Mouse (Mus musculus) CH12.LX (cell line): ENCODE results near the gene Col5a1. TPM values are rescaled to one million over a fixed set of nuclear protein-coding genes. Genes with fewer than 3 reads are reported as not detected.
A peak's percentile ranks its signal among the peaks of the same experiment; 100 is the strongest.

ENCODE experiments used
- DNase-seq: peaks from one replicate; pipeline ENCODE4 v3.0.0-alpha.2; 2013; ENCODE audit errors: extremely low read depth
- H3K27ac ChIP-seq: 2 replicates; pipeline ENCODE4 v1.5.1; 2012; ENCODE audit warnings: low read depth, mild to moderate bottlenecking, control low read depth, moderate library complexity; ENCODE audit not compliant: insufficient read depth
- H3K27me3 ChIP-seq: replicated peaks from 2 replicates; pipeline ENCODE3; 2012; ENCODE audit warnings: inconsistent platforms
- H3K36me3 ChIP-seq, 2 experiments: replicated peaks in 1 of 2; 2 replicates each; pipeline versions ENCODE3 to v1.6.1; 2012; ENCODE audit warnings: inconsistent platforms in 1 of 2, low read length in 1 of 2, mild to moderate bottlenecking in 1 of 2, mixed read lengths in 1 of 2, moderate library complexity in 1 of 2; ENCODE audit not compliant: control insufficient read depth in 1 of 2, insufficient read depth in 1 of 2
- H3K4me1 ChIP-seq, 2 experiments: 2 replicates each; pipeline ENCODE4 v1.6.1; 2012; ENCODE audit warnings: inconsistent platforms in 1 of 2, moderate library complexity in 1 of 2; ENCODE audit not compliant: insufficient read depth in 2 of 2, control insufficient read depth in 1 of 2
- H3K4me2 ChIP-seq: 2 replicates; pipeline ENCODE4 v1.6.1; 2012; ENCODE audit warnings: low read depth, mild to moderate bottlenecking, control low read depth; ENCODE audit not compliant: poor library complexity, insufficient read depth, severe bottlenecking
- H3K4me3 ChIP-seq, 3 experiments: fragments of 150-350 bp in 1 of 3; sonication (generic) in 1 of 3; replicated peaks in 1 of 3; 2 replicates each; pipeline versions ENCODE3 to v1.5.1; 2011 to 2012; ENCODE audit warnings: low read depth in 2 of 3, low read length in 2 of 3, mild to moderate bottlenecking in 2 of 3, moderate library complexity in 2 of 3, control low read depth in 1 of 3, improper control_type of control experiment in 1 of 3, inconsistent platforms in 1 of 3, mixed read lengths in 1 of 3; ENCODE audit not compliant: poor library complexity in 1 of 3
- H3K79me2 ChIP-seq: replicated peaks from 2 replicates; pipeline ENCODE4 v1.6.1; 2012; ENCODE audit warnings: mild to moderate bottlenecking, moderate library complexity; ENCODE audit not compliant: control insufficient read depth, poor library complexity, insufficient read depth, severe bottlenecking; ENCODE audit errors: extremely low read depth
- H3K9ac ChIP-seq: 2 replicates; pipeline ENCODE4 v1.6.1; 2012; ENCODE audit warnings: low read depth, mild to moderate bottlenecking, control low read depth, moderate library complexity; ENCODE audit not compliant: insufficient read depth
- H3K9me3 ChIP-seq: replicated peaks from 2 replicates; pipeline ENCODE3; 2012; ENCODE audit warnings: low read length, inconsistent platforms, mixed read lengths
- CHD1 ChIP-seq: IDR thresholded peaks from 2 replicates; pipeline ENCODE4 v1.6.1; 2012; ENCODE audit warnings: low read depth, low read length, improper control_type of control experiment, inconsistent platforms
- CHD2 ChIP-seq: IDR thresholded peaks from 2 replicates; pipeline ENCODE4 v1.6.1; 2011; ENCODE audit warnings: low read length, improper control_type of control experiment
- CTCF ChIP-seq, 2 experiments: IDR thresholded peaks in 1 of 2; conservative IDR thresholded peaks in 1 of 2; 2 replicates each; pipeline ENCODE4 v1.5.1; 2011 to 2012; ENCODE audit warnings: low read depth in 2 of 2, low read length in 2 of 2, improper control_type of control experiment in 1 of 2, inconsistent platforms in 1 of 2, mild to moderate bottlenecking in 1 of 2, moderate library complexity in 1 of 2
- EP300 ChIP-seq: IDR thresholded peaks from 2 replicates; pipeline ENCODE4 v1.6.1; 2011; ENCODE audit warnings: low read length, improper control_type of control experiment
- HCFC1 ChIP-seq: IDR thresholded peaks from 2 replicates; pipeline ENCODE4 v1.6.1; 2012; ENCODE audit warnings: low read depth, mild to moderate bottlenecking, inconsistent platforms, low read length, improper control_type of control experiment
- KAT2A ChIP-seq: IDR thresholded peaks from 2 replicates; pipeline ENCODE4 v1.6.1; 2012; ENCODE audit warnings: low read length, improper control_type of control experiment, inconsistent platforms; ENCODE audit not compliant: insufficient replicate concordance
- MAFK ChIP-seq: IDR thresholded peaks from 2 replicates; pipeline ENCODE4 v1.6.1; 2011; ENCODE audit warnings: low read length, improper control_type of control experiment; ENCODE audit not compliant: insufficient replicate concordance
- MAX ChIP-seq: IDR thresholded peaks from 2 replicates; pipeline ENCODE4 v1.6.1; 2011; ENCODE audit warnings: low read length, improper control_type of control experiment
- MEF2A ChIP-seq: IDR thresholded peaks from 2 replicates; pipeline ENCODE4 v1.6.1; 2014; ENCODE audit warnings: low read depth, mild to moderate bottlenecking, inconsistent platforms, low read length, improper control_type of control experiment, borderline replicate concordance
- MYC ChIP-seq: IDR thresholded peaks from 2 replicates; pipeline ENCODE4 v1.6.1; 2011; ENCODE audit warnings: low read depth, mild to moderate bottlenecking, improper control_type of control experiment, low read length
- PAX5 ChIP-seq: IDR thresholded peaks from 2 replicates; pipeline ENCODE4 v1.6.1; 2012; ENCODE audit warnings: low read length, inconsistent platforms, mixed read lengths
- POLR2A ChIP-seq: IDR thresholded peaks from 2 replicates; pipeline ENCODE4 v1.6.1; 2011; ENCODE audit warnings: low read depth, mild to moderate bottlenecking, improper control_type of control experiment, low read length
- POLR2AphosphoS2 ChIP-seq: IDR thresholded peaks from 2 replicates; pipeline ENCODE4 v1.6.1; 2011; ENCODE audit warnings: low read depth, low read length, improper control_type of control experiment
- RAD21 ChIP-seq: IDR thresholded peaks from 2 replicates; pipeline ENCODE4 v1.6.1; 2011; ENCODE audit warnings: low read depth, mild to moderate bottlenecking, low read length, improper control_type of control experiment, moderate library complexity
- RCOR1 ChIP-seq: conservative IDR thresholded peaks from 2 replicates; pipeline ENCODE4 v1.6.1; 2012; ENCODE audit warnings: low read depth, mild to moderate bottlenecking, inconsistent platforms, low read length, improper control_type of control experiment
- SIN3A ChIP-seq: IDR thresholded peaks from 2 replicates; pipeline ENCODE4 v1.6.1; 2012; ENCODE audit warnings: low read length, improper control_type of control experiment, inconsistent platforms
- SMC3 ChIP-seq: IDR thresholded peaks from 2 replicates; pipeline ENCODE4 v1.6.1; 2011; ENCODE audit warnings: low read depth, low read length, improper control_type of control experiment
- TBP ChIP-seq: conservative IDR thresholded peaks from 2 replicates; pipeline ENCODE4 v1.6.1; 2011; ENCODE audit warnings: low read depth, low read length, improper control_type of control experiment
- ZMIZ1 ChIP-seq: IDR thresholded peaks from 2 replicates; pipeline ENCODE4 v1.6.1; 2012; ENCODE audit warnings: low read depth, mild to moderate bottlenecking, inconsistent platforms, low read length, improper control_type of control experiment
- ZNF384 ChIP-seq: IDR thresholded peaks from 2 replicates; pipeline ENCODE4 v1.6.1; 2012; ENCODE audit warnings: low read depth, low read length, improper control_type of control experiment, inconsistent platforms
- dilution Hi-C: fragments of 300-500 bp; cut with MboI; formaldehyde crosslinking; loops from 2 replicates; pipeline ENCODE4 v1.14.3; 2020; ENCODE audit warnings: low sequenced_read_pairs; ENCODE audit not compliant: extremely low pct_unique_long_range_greater_than_20kb, extremely low pct_ligation_motif_present
- in situ Hi-C: fragments of 300-500 bp; cut with MboI; formaldehyde crosslinking; loops from 3 replicates; pipeline ENCODE4 v1.14.3; 2019; ENCODE audit warnings: low sequenced_read_pairs, low pct_ligation_motif_present, low pct_unique_long_range_greater_than_20kb, mixed read lengths
- polyA plus RNA-seq: library from polyadenylated mRNA; unstranded; fragments of >175 nt; gene quantifications from 2 replicates; pipeline ENCODE4 v1.2.1, GENCODE M21; 2012; ENCODE audit warnings: low read depth; ENCODE audit not compliant: insufficient read length
- total RNA-seq, 2 experiments: library from RNA; depleted of rRNA; stranded (reverse); fragments of 300-350 nt in 1 of 2; fragments of >200 nt in 1 of 2; gene quantifications; 2 replicates each; pipeline ENCODE4 v1.2.3; 2012 to 2014

Gene Col5a1
- total and polyA plus RNA-seq, 3 experiments = 0.04 TPM; not detected in 2

GRCm38 (mm10) chr2:27883276-27883675, 2.9 kb upstream of the Col5a1 start:
- H3K9me3 ChIP-seq = peaks cover 4% of the 10 kb centered on the region
- dilution Hi-C loops = no loop called here
- H3K4me3 ChIP-seq = no peak overlapping the region
- DNase-seq = no peak
- in situ Hi-C loops = no loop called here
- H3K9ac ChIP-seq = no peak overlapping the region
- no peaks in the 10 kb centered on the region for H3K79me2 ChIP-seq
- H3K36me3 ChIP-seq = no peaks in the 10 kb centered on the region
- H3K27me3 ChIP-seq = peaks cover 93% of the 10 kb centered on the region
- H3K27ac ChIP-seq = no peak overlapping the region
- no peak overlapping the region for H3K4me2 ChIP-seq
- 0 out of 4 replicates have a peak, but pooled peaks cover 0 to 2% of the 10 kb centered on the region in 2 experiments for H3K4me1 ChIP-seq
- no peak for TF ChIP-seq CTCF (conservative IDR thresholded peaks at IDR 0.05 in 1 of 2, IDR thresholded peaks at IDR 0.05 in 1 of 2; ENCODE audit: low read depth in 2 of 2, low read length in 2 of 2)
- no peak for TF ChIP-seq MEF2A
- TF ChIP-seq KAT2A = no peak
- no peak for TF ChIP-seq SIN3A
- TF ChIP-seq MYC = no peak
- TF ChIP-seq RCOR1 = no peak
- no peak for TF ChIP-seq CHD2
- TF ChIP-seq CHD1 = no peak

GRCm38 (mm10) chr2:27885456-27886147, 623 bp upstream of the Col5a1 start:
- 0 out of 4 replicates have a peak, but pooled peaks cover 0 to 2% of the 10 kb centered on the region in 2 experiments for H3K4me1 ChIP-seq
- peaks cover 98% of the 10 kb centered on the region for H3K27me3 ChIP-seq
- H3K4me2 ChIP-seq = peak overlapping the region; percentile 55; the same call in 1 of the 2 replicates
- no peaks in the 10 kb centered on the region for H3K79me2 ChIP-seq
- dilution Hi-C loops = no loop called here
- H3K9ac ChIP-seq = no peak overlapping the region
- H3K4me3 ChIP-seq = peak overlapping the region in 1 of 3 experiments; percentile 8
- no peaks in the 10 kb centered on the region for H3K36me3 ChIP-seq
- no peak for DNase-seq
- TF ChIP-seq RAD21 = no peak
- TF ChIP-seq CHD1 = no peak
- TF ChIP-seq MAFK = no peak
- TF ChIP-seq MYC = no peak
- no peak for TF ChIP-seq PAX5
- no peak for TF ChIP-seq EP300
- TF ChIP-seq ZMIZ1 = no peak
- no peak for TF ChIP-seq RCOR1
- no peak for TF ChIP-seq HCFC1
- TF ChIP-seq TBP = no peak
- no peak for TF ChIP-seq SMC3
- no peak for TF ChIP-seq MAX
- no peak for TF ChIP-seq ZNF384
- TF ChIP-seq POLR2AphosphoS2 = no peak
- no peak for TF ChIP-seq POLR2A
- H3K9me3 ChIP-seq = no peaks in the 10 kb centered on the region
- no peak overlapping the region for H3K27ac ChIP-seq
- in situ Hi-C loops = no loop called here
